Mouse (Mus musculus): ENCODE data around the gene Mmp14. TPM values are rescaled to one million over a fixed set of nuclear protein-coding genes. Genes with fewer than 3 reads are reported as not detected.

Gene Mmp14
- polyA plus RNA-seq, 1 experiment, result 779 TPM

DNA sequence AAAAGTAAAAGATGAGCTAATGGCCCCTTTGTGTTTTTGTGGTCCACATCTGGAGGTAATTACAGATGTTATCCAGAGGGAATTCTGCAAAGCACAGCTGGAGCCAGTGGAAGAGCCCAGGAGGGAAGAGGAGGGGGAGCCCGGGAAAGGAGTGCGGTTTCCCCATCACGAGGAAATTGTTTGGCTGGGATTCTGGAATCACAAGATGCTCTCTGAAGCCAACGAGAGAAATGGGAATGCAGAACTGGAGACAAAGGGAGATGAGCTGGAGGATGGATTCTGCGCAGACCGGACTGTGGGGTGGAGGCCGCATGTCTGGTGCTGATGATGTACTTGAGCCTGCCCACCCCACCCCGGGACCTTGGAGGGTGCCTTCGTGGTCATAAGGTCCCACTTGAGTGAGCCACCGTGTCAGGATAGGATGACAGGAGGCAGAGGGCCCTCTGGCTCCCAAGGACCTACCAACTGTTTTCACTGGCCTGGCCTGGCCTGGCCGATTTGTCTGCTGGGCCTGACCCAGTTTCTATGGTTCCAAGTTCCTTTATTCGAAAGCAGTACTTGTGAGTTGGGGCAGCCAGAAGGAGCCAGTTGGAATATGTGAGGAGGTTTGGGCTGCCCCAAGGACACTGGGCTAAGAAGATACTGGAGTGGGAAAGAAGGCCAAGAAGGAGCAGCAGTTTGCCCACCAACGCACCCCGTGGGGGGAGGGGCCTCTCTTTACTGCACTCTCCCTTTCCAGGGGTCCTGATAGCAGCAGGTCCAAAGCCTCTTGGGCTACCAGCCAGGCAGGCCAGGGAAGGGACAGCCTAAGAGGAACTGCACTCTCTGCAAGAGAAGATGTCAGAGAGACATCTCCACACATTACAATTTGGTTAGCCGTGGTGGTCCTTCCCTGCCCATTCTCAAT lies 12.6 kb downstream of the Mmp14 start:
- H3K4me1 ChIP-seq (ENCODE audit: control insufficient read depth, insufficient read depth, low read length), result peaks cover 27% of the 10 kb centered on the region
- H3K27ac ChIP-seq (ENCODE audit: insufficient read depth, low read length), result peak overlapping the region; percentile 91
- TF ChIP-seq CTCF (IDR thresholded peaks at IDR 0.05; ENCODE audit: borderline replicate concordance, insufficient read depth, low read length) (no peak), POLR2A (IDR thresholded peaks at IDR 0.05; ENCODE audit: low read depth, low read length) (peak; percentile 23; the same call in 1 of the 2 replicates)
- no peak overlapping the region for H3K4me3 ChIP-seq (ENCODE audit: insufficient read depth, low read length)

DNA sequence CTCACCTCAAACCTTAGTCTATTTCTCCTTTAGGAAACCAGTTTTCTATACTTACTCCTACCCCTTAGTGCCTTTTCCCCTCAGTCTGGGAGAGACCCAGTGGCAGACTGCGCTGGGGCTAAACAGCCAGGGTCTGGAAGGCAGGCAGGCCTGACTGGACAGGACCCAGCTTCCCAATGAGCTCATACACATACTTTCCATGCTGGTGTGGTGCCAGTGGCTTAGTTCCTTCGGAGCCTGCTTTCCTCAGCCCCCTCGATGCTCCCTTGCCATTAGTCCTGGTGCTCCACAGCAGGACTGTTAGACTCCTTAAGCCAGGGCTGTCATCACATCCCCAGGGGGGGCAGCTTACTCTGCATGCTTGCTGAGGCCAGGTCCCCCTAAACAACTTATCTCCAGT lies 14.1 kb downstream of the Mmp14 start:
- peak overlapping the region; percentile 59 for H3K27ac ChIP-seq (ENCODE audit: insufficient read depth, low read length)
- H3K4me3 ChIP-seq (ENCODE audit: insufficient read depth, low read length), result no peak overlapping the region
- peaks cover 27% of the 10 kb centered on the region for H3K4me1 ChIP-seq (ENCODE audit: control insufficient read depth, insufficient read depth, low read length)
- TF ChIP-seq POLR2A (IDR thresholded peaks at IDR 0.05; ENCODE audit: low read depth, low read length), result no peak
- no peak for TF ChIP-seq CTCF (IDR thresholded peaks at IDR 0.05; ENCODE audit: borderline replicate concordance, insufficient read depth, low read length)

DNA sequence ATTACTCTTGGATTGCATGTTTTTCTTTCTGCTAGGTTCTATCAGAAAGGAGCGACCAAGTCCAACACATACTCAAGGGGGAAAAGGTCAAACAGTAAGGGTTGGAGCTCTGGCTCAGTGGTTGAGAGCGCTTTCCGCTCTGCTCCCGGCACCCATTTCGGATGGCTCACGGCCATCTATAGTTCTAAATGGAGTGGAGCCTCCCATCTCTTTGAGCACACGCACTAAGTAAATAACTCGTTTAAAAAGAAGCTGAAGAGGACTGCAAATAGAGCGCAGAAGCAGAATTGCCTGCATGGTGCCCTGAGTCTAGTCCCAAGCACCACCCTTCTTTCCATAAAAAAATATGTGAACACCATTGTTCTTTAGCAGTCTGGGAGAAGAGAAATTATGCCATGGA lies 22.2 kb downstream of the Mmp14 start:
- no peak overlapping the region for H3K27ac ChIP-seq (ENCODE audit: insufficient read depth, low read length)
- TF ChIP-seq POLR2A (IDR thresholded peaks at IDR 0.05; ENCODE audit: low read depth, low read length), result no peak
- no peak for TF ChIP-seq CTCF (IDR thresholded peaks at IDR 0.05; ENCODE audit: borderline replicate concordance, insufficient read depth, low read length)
- H3K4me1 ChIP-seq (ENCODE audit: control insufficient read depth, insufficient read depth, low read length), result peaks cover 5% of the 10 kb centered on the region; the same call in 1 of the 2 replicates
- no peak overlapping the region for H3K4me3 ChIP-seq (ENCODE audit: insufficient read depth, low read length)

DNA sequence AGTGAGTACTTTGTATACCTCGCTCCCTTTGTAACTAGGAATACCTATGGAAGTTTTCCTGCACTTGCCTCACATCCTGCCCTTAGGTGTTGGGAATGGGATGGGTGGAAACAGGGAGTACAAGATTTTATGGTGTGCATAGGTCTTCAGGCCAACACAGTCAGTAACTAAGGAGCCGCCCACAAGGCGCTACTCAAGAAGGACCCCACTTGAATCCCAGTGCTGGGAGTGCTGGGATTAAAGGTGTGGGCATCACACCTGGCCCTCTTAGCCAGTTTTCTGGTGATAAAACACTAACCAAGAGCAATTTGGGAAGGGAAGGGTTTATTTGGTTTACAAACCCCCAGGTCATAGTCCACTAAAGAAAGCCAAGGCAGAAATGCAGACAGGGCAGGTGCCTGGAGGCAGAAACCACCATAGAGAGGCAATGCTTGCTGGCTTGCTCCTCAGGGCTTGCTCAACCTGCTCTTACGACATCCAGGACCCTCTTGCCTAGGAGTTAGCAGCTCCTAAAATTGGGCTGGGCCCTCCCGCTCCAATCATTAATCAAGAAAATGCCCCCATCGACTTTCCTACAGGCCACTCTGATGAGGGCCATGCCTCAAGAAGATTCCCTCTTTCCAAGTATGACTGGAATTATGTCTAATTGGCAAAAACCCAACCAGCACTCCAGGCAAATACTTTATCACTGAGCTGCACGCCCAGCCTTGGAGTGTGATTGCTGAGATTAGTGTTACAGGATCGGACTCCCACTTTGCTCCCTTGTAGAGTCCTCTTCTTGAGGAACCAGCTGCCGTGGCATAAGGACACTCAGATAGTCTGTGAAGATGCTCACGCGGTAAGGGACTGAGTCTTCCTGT lies 23.5 kb downstream of the Mmp14 start:
- no peak overlapping the region for H3K4me3 ChIP-seq (ENCODE audit: insufficient read depth, low read length)
- no peak overlapping the region for H3K27ac ChIP-seq (ENCODE audit: insufficient read depth, low read length)
- TF ChIP-seq CTCF (IDR thresholded peaks at IDR 0.05; ENCODE audit: borderline replicate concordance, insufficient read depth, low read length), result no peak
- no peak for TF ChIP-seq POLR2A (IDR thresholded peaks at IDR 0.05; ENCODE audit: low read depth, low read length)
- peaks cover 5% of the 10 kb centered on the region; the same call in 1 of the 2 replicates for H3K4me1 ChIP-seq (ENCODE audit: control insufficient read depth, insufficient read depth, low read length)

DNA sequence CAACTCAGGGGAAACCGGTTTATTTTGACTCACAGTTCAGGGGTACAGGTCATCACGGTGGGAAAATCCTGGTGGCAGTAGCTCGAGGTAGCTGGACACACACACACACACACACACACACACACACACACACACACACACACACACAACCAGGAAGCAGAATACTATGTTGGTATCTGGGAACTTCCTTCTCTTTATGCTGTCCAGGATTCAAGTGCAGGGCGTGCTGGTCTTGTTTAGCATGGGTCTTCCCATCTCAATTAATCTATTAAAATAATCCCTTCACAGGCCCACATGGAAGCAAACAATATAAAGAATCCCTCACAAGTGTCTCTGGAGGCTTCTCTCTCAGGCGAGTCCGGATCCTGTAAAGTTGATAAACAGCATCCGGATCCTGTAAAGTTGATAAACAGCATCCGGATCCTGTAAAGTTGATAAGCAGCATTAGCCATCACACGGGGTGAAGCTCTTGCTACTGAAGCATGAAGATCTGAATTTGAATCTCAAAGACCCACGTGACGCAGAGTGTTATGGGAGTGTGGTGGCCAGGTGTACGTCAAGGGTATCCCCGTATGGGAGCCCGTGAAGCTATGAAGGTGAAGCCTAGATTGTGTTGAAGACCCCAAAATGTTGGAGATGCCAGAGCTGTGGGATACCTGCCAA lies 26.6 kb downstream of the Mmp14 start:
- Histone ChIP-seq H3K4me1 (ENCODE audit: control insufficient read depth, insufficient read depth, low read length) (peaks cover 5% of the 10 kb centered on the region; the same call in 1 of the 2 replicates), H3K27ac (ENCODE audit: insufficient read depth, low read length) (no peak overlapping the region), H3K4me3 (ENCODE audit: insufficient read depth, low read length) (no peak overlapping the region)
- TF ChIP-seq CTCF (IDR thresholded peaks at IDR 0.05; ENCODE audit: borderline replicate concordance, insufficient read depth, low read length), result no peak

DNA sequence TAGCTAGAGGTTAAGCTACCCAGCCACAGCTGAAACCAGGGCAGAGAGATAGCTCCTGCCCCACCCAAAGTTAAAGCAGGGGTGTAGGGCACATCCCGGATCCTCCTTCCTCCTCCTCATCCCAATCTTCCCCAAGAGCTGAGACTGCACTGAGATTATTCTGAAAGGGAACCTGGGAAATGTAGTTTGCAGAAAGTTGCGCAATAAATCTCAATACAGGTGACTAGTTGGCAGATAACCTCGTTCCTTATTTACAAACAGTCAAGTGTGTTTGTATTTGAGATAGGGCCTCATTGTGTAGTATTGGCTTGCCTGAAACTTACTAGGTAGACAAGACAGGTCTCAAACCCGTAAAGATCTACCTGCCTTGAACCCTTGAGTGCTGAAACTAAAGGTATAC lies 30.7 kb downstream of the Mmp14 start:
- no peaks in the 10 kb centered on the region for H3K4me1 ChIP-seq (ENCODE audit: control insufficient read depth, insufficient read depth, low read length)
- no peak for TF ChIP-seq CTCF (IDR thresholded peaks at IDR 0.05; ENCODE audit: borderline replicate concordance, insufficient read depth, low read length)
- no peak for TF ChIP-seq POLR2A (IDR thresholded peaks at IDR 0.05; ENCODE audit: low read depth, low read length)
- no peak overlapping the region for H3K4me3 ChIP-seq (ENCODE audit: insufficient read depth, low read length)
- H3K27ac ChIP-seq (ENCODE audit: insufficient read depth, low read length), result no peak overlapping the region

DNA sequence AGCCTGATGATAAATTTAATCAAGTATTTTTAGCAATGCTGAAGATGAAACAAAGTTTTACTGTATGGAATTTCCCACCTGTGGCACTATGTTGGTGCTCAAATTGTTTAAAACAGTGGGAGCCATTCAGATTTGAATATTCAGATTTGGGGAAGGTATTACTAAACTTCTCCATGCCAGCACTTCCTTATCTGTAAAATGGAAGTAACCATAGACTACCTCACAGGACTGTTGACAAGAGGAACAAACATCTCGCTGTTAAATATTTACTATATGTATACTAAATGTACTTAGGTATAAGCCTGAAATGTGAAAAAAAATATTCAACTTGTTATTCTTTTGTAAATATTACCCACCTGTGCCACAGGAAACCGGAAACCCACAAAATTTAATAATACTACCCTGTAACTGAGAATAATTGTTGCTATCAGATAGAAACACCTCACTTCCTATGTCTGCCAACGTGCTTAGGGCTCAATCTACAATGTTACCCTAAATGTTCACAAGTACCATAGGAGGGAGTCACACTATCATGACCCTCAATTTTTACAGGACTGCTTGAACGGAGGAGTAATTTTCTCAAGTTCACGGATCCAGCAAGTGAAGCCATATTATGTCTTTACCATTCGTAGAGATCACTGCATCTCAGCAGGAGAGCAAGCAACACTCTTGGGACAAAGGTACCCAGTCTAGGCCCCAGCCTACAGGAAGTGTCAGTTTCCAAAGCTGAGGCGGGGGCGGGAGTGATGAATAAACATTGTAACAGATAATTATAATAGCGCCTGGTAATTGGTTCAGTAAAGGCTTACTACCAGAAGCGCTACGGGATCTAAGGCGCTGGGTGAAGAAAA lies 31.9 kb downstream of the Mmp14 start:
- TF ChIP-seq CTCF (IDR thresholded peaks at IDR 0.05; ENCODE audit: borderline replicate concordance, insufficient read depth, low read length), result no peak
- no peak for TF ChIP-seq POLR2A (IDR thresholded peaks at IDR 0.05; ENCODE audit: low read depth, low read length)
- Histone ChIP-seq H3K27ac (ENCODE audit: insufficient read depth, low read length) (peak overlapping the region; percentile 30), H3K4me3 (ENCODE audit: insufficient read depth, low read length) (peak overlapping the region; percentile 75), H3K4me1 (ENCODE audit: control insufficient read depth, insufficient read depth, low read length) (no peaks in the 10 kb centered on the region)

DNA sequence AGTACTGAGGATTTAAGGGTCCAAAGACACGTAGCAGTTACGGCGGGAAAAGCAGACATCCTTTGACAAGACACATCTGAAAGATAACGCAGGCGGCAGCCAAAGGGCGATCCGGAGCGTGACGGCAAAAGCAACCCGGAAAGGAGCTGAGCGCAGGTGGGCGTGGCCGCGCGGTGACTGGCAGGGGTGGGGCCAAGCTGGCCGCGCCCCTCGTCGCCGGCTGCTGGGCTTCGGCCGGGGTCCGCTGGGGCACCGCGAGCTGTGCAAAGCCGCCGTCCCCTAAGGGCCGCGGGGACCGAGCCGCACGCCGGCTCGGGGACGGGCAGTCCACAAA lies 32.5 kb downstream of the Mmp14 start, which contains the start of gene Lrp10:
Gene Lrp10, plus strand, starts transcription at position 179 of the 334 bp plus-strand sequence.
- H3K4me3 ChIP-seq (ENCODE audit: insufficient read depth, low read length), result peak within 1 kb of the TSS; percentile 75
- H3K4me1 ChIP-seq (ENCODE audit: control insufficient read depth, insufficient read depth, low read length), result no peaks in the 10 kb centered on the region
- TF ChIP-seq POLR2A (IDR thresholded peaks at IDR 0.05; ENCODE audit: low read depth, low read length), result peak; percentile 53; the same call in 1 of the 2 replicates
- no peak for TF ChIP-seq CTCF (IDR thresholded peaks at IDR 0.05; ENCODE audit: borderline replicate concordance, insufficient read depth, low read length)
- H3K27ac ChIP-seq (ENCODE audit: insufficient read depth, low read length), result peak within 1 kb of the TSS; percentile 30
